Mouse (Mus musculus) Patski (cell line): ENCODE data around the gene Itpr1. TPM values are rescaled to one million over a fixed set of nuclear protein-coding genes. Genes with fewer than 3 reads are reported as not detected.

Experiments used
- ATAC-seq: fragments of 100-300 bp; one replicate; pipeline ENCODE4 v1.8.0; 2021
- CTCF ChIA-PET: fragments of 350-600 bp; sonication (Branson Sonifier 250); formaldehyde crosslinking; loops from one replicate; lab custom pipeline; 2022; ENCODE audit warnings: inconsistent platforms; lab: Charles Lee
- POLR2A ChIA-PET: fragments of 350-600 bp; sonication (Branson Sonifier 250); formaldehyde crosslinking; loops from one replicate; lab custom pipeline; 2022; ENCODE audit warnings: antibody characterized with exemption, inconsistent platforms; lab: Charles Lee
- DNase-seq: peaks from one replicate; pipeline ENCODE4 v3.0.0-alpha.2; 2011; ENCODE audit warnings: low read depth, low spot score
- H3K27me3 ChIP-seq: fragments of 371-371 bp; one replicate; pipeline ENCODE4 v1.5.1; 2021
- CTCF ChIP-seq: fragments of 100-300 bp; IDR thresholded peaks from one replicate; pipeline ENCODE4 v1.5.1; 2021
- in situ Hi-C: fragments of 300-500 bp; cut with MboI; formaldehyde crosslinking; loops from 3 replicates; pipeline ENCODE4 v1.11.1; 2018; ENCODE audit warnings: low pct_unique_long_range_greater_than_20kb, mixed read lengths
- polyA plus RNA-seq: library from polyadenylated mRNA; unstranded; gene quantifications from one replicate; pipeline ENCODE4 v1.2.3, GENCODE M21; 2021

Gene Itpr1
- polyA plus RNA-seq, 1 experiment from 2014 or later: 67.1 TPM

DNA sequence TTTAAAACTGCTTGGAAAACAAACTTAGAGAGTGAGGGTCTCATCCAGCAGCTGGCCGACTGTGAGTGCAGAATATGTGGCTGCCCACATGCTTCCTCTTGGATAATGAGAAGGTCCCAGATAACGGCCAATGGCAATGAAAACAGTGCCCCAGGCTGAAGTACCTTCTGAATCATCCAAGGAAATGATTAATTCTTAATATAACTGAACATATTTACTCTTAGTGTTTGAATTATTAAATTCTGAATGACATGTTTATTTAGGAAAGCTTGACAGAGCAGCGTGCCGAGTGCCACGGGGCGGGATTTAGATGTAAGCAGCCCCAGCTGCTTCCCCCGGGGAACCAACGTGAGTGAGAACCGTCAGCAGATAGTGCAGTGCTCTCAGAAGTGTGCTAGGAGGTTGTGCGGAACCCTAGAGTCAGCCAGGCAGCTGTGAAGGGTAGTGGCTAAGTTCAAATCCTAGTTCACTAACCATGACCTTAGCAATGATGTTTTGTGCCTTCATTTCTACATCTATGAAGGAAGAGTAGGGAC, 274.5 kb downstream of the Itpr1 start:
- in situ Hi-C loops: no loop called here
- CTCF ChIA-PET: interaction anchor here (0.9 to 1.9 kb wide), 2 partner anchors 11 to 23 kb away, joined by 3 to 8 read pairs; no protein-coding TSS in a partner anchor
- DNase-seq (no peak), ATAC-seq (no peak)
- POLR2A ChIA-PET: interaction anchor here (1.1 kb wide), 1 partner anchor 172 kb away, joined by 5 read pairs; the partner anchor contains the start of gene Bhlhe40
- no peak for TF ChIP-seq CTCF
- no peaks in the 10 kb centered on the region for H3K27me3 ChIP-seq

GRCm38 (mm10) chr6:108488250-108488649, 275.4 kb downstream of the Itpr1 start:
- H3K27me3 ChIP-seq: no peaks in the 10 kb centered on the region
- no peak for ATAC-seq
- in situ Hi-C loops: no loop called here
- ChIA-PET POLR2A (no interaction called here), CTCF (interaction anchor here (0.8 kb wide), 1 partner anchor 171 kb away, joined by 4 read pairs; no protein-coding TSS in a partner anchor)
- DNase-seq: no peak
- TF ChIP-seq CTCF: peak; percentile 26

DNA sequence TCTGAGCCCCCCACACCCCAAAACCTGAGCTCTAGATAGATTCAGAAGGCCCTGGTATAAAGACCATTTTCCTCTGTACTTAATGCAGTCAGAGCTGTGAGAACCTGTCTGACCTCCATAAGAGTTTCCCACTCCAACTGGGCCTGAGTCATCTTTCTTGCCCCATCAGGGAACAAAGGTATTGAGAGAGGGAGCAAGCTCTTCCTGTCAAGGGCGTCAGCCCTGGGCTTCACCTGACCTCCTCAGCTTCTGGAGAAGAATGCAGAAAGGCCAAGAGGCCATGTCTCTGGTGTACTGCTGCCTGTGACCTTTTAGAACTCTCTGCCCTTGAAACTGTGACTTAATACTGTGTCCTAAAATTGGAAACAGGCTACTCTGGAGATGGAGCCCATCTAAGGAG, 279.1 kb downstream of the Itpr1 start:
- CTCF ChIA-PET: no interaction called here
- in situ Hi-C loops: no loop called here
- ATAC-seq: no peak

GRCm38 (mm10) chr6:108493753-108494152, 280.9 kb downstream of the Itpr1 start:
- ChIA-PET POLR2A (no interaction called here), CTCF (no interaction called here)
- H3K27me3 ChIP-seq: no peaks in the 10 kb centered on the region
- no peak for DNase-seq
- ATAC-seq: no peak
- no peak for TF ChIP-seq CTCF
- in situ Hi-C loops: no loop called here

More for the DNA sequence above, 279.1 kb downstream of the Itpr1 start:
- no peak for TF ChIP-seq CTCF
- POLR2A ChIA-PET: no interaction called here
- H3K27me3 ChIP-seq: no peaks in the 10 kb centered on the region
- no peak for DNase-seq

- H3K27me3 ChIP-seq: no peaks in the 10 kb centered on the region
- POLR2A ChIA-PET: no interaction called here
- DNase-seq (no peak), ATAC-seq (no peak)
- no peak for TF ChIP-seq CTCF
- CTCF ChIA-PET: interaction anchor here (0.9 to 1.1 kb wide), 2 partner anchors 10 to 11 kb away, joined by 3 read pairs; no protein-coding TSS in a partner anchor
- in situ Hi-C loops: no loop called here
Measured at GRCm38 (mm10) chr6:108494185-108494804, 281.4 kb downstream of the Itpr1 start.

- no peak for ATAC-seq
- TF ChIP-seq CTCF: no peak
- POLR2A ChIA-PET: no interaction called here
Measured at GRCm38 (mm10) chr6:108494994-108495393, 282.1 kb downstream of the Itpr1 start.

DNA sequence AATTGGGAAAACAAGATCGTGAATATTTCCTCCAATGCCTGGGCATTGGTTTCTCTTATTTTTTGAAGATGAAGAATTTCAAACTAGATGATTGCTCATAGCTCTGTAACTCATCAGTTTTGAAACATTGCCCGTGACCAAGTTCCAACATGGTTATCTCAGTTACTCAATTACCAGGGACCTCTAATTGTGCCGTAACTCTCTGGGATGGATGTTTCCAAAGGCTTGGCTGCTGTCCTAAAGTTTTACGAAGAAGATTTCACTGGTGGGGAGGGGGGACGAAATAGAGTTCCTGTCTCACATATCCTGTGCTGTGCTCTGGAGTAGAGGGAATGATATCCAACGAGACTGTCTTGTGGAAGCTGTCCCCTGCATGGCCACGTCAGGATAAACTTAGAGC, 285.2 kb downstream of the Itpr1 start:
- no peak for TF ChIP-seq CTCF
- ATAC-seq (no peak), DNase-seq (no peak)
- ChIA-PET CTCF (interaction anchor here (0.6 to 1.4 kb wide), 3 partner anchors 11 to 150 kb away, joined by 3 to 4 read pairs (median 3); no protein-coding TSS in a partner anchor), POLR2A (no interaction called here)
- H3K27me3 ChIP-seq: no peaks in the 10 kb centered on the region
- in situ Hi-C loops: no loop called here

More at GRCm38 (mm10) chr6:108494994-108495393, 282.1 kb downstream of the Itpr1 start:
- in situ Hi-C loops: no loop called here
- no peaks in the 10 kb centered on the region for H3K27me3 ChIP-seq
- CTCF ChIA-PET: interaction anchor here (0.9 to 1.1 kb wide), 2 partner anchors 9 to 12 kb away, joined by 3 read pairs; no protein-coding TSS in a partner anchor
- DNase-seq: no peak

DNA sequence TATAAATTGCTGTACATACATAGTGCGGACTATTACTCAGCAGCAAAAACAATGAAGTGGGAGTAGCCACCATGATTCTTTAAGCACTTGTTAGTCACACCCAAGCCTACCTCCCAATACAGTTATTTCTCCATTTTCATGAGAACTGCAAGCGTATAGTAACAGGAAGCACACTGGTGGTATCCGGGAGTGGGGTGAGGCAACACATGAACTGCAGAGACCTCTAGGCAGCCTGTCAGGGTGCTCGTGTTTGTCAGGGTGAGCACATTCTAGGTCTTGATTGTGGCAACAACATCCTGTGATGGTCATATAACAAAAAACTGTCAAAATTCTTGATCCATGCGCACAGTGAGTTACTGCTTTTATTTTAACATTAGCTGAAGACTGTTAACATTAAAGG, 290.8 kb downstream of the Itpr1 start:
- no peak for TF ChIP-seq CTCF
- in situ Hi-C loops: no loop called here
- ATAC-seq: no peak
- ChIA-PET POLR2A (no interaction called here), CTCF (interaction anchor here (1.6 kb wide), 1 partner anchor 9 kb away, joined by 3 read pairs; no protein-coding TSS in a partner anchor)
- DNase-seq: no peak
- H3K27me3 ChIP-seq: no peaks in the 10 kb centered on the region

GRCm38 (mm10) chr6:108504717-108505116, 291.8 kb downstream of the Itpr1 start:
- POLR2A ChIA-PET: interaction anchor here (0.7 kb wide), 1 partner anchor 175 kb away, joined by 3 read pairs; no protein-coding TSS in a partner anchor
- CTCF ChIA-PET: interaction anchor here (1.6 kb wide), 1 partner anchor 10 kb away, joined by 3 read pairs; no protein-coding TSS in a partner anchor
- no peak for TF ChIP-seq CTCF
- in situ Hi-C loops: no loop called here
- ATAC-seq (no peak), DNase-seq (no peak)
- H3K27me3 ChIP-seq: no peaks in the 10 kb centered on the region

DNA sequence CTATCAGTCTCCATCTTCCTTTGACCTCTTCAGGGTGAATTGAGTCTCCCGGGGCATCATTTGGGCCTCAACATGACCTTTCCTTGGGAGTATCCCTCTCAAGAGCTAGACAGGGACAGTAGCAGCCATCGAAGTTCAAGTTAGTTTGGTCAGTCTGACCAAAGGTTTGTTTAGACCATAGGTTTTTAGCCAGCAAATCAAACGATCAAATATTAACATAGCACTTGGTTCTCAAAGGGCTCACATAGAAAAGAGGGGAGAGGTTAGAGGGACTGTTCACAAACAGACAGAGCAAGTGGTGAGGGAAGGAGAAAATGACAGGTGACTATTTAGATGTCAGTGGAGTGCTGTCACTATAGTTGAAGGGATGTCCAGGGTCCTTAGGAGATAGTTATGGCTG, 293.3 kb downstream of the Itpr1 start:
- CTCF ChIA-PET: no interaction called here
- POLR2A ChIA-PET: no interaction called here
- DNase-seq (no peak), ATAC-seq (no peak)
- in situ Hi-C loops: no loop called here
- TF ChIP-seq CTCF: no peak
- no peaks in the 10 kb centered on the region for H3K27me3 ChIP-seq

DNA sequence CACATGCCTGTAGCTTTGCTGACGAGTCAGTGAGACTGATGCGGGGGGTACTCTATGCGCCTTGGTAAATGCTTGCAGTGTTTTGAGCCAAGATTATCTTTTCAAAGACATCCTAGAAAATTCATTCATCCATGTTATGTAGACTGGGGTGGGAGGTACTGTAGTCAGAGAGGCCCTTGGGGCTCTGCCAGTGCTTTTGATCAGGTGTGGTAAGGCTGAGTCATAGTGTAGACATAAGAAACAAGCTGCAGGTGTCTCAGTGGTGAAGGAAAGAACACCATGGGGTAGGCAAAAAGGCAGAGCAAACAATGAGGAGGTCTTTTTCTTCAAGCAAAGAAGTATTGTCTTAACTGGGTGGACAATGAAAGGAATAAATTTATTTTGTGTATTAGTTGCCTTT, 294.4 kb downstream of the Itpr1 start:
- in situ Hi-C loops: no loop called here
- CTCF ChIA-PET: no interaction called here
- POLR2A ChIA-PET: no interaction called here
- TF ChIP-seq CTCF: no peak
- ATAC-seq (no peak), DNase-seq (no peak)
- no peaks in the 10 kb centered on the region for H3K27me3 ChIP-seq
